Mouse (Mus musculus) adrenal gland, postnatal 36 days (tissue): ENCODE measurements around the gene Vkorc1l1. TPM values are rescaled to one million over a fixed set of nuclear protein-coding genes. Genes with fewer than 3 reads are reported as not detected.

Experiments used
- DNase-seq, 2 experiments: peaks; one replicate each; pipeline ENCODE4 v3.0.0; 2021; ENCODE audit warnings: mixed read lengths in 1 of 2
- total RNA-seq, 2 experiments: library from RNA; stranded (reverse); gene quantifications; 2 replicates each; pipeline ENCODE4 v1.2.3; 2021

Gene Vkorc1l1
- total RNA-seq, 2 experiments from 2014 or later, result 31.9 to 38.5 TPM

GRCm38 (mm10) chr5:130002301-130003146 lies 60.8 kb downstream of the Vkorc1l1 start, which contains the start of gene Gusb:
Gusb (minus strand) TSS chr5:130003049.
- peak; percentile 91 to 92 for DNase-seq

- no peak for DNase-seq
Measured at GRCm38 (mm10) chr5:130003229-130003628, 61.5 kb downstream of the Vkorc1l1 start.

- DNase-seq, result no peak
Measured at GRCm38 (mm10) chr5:130007344-130007743, 65.6 kb downstream of the Vkorc1l1 start.

GRCm38 (mm10) chr5:130008034-130008590 lies 66.3 kb downstream of the Vkorc1l1 start:
- no peak for DNase-seq

- no peak for DNase-seq
Measured at GRCm38 (mm10) chr5:130009784-130010183, 68.0 kb downstream of the Vkorc1l1 start.

GRCm38 (mm10) chr5:130010961-130011360 lies 69.2 kb downstream of the Vkorc1l1 start:
- DNase-seq, result no peak

- no peak for DNase-seq
Measured at GRCm38 (mm10) chr5:130015104-130015503, 73.3 kb downstream of the Vkorc1l1 start.

GRCm38 (mm10) chr5:130019461-130019860 lies 77.7 kb downstream of the Vkorc1l1 start:
- DNase-seq, result no peak

- no peak for DNase-seq
Measured at GRCm38 (mm10) chr5:130021361-130021966, 79.7 kb downstream of the Vkorc1l1 start.

- DNase-seq, result no peak
Measured at GRCm38 (mm10) chr5:130022366-130022765, 80.6 kb downstream of the Vkorc1l1 start.

GRCm38 (mm10) chr5:130023067-130023766 lies 81.4 kb downstream of the Vkorc1l1 start:
- no peak for DNase-seq

- peak; percentile 91 to 93 for DNase-seq
Measured at GRCm38 (mm10) chr5:130023767-130024539, 82.2 kb downstream of the Vkorc1l1 start.

- no peak for DNase-seq
Measured at GRCm38 (mm10) chr5:130027134-130027533, 85.4 kb downstream of the Vkorc1l1 start.

- DNase-seq, result peak; percentile 56 to 62
Measured at GRCm38 (mm10) chr5:130027696-130028095, 85.9 kb downstream of the Vkorc1l1 start.

- peak; percentile 91 to 93 for DNase-seq
Measured at GRCm38 (mm10) chr5:130029142-130029897, 87.5 kb downstream of the Vkorc1l1 start, which contains the start of the genes Asl and Crcp. Asl (minus strand) TSS chr5:130029247. Crcp (plus strand) TSS chr5:130029290.

- DNase-seq, result peak; percentile 66 to 76
Measured at GRCm38 (mm10) chr5:130031410-130032390, 89.9 kb downstream of the Vkorc1l1 start.

- no peak for DNase-seq
Measured at GRCm38 (mm10) chr5:130033869-130034268, 92.1 kb downstream of the Vkorc1l1 start.
